Mouse (Mus musculus): ENCODE results near the gene Mmp25.
"Not testable (repeated sequence)": the region's sequence is repeated elsewhere in the genome, so short reads cannot be mapped to it uniquely, and the experiment has no call there.

Mmp25 gene

GRCm38 (mm10) chr17:23600641-23601622 is 44.1 kb downstream of the Mmp25 start, which contains the start of gene Zscan10:
TSS of gene Zscan10 (plus strand) at chr17:23600856.
- no peak for DNase-seq (ENCODE audit: low spot score in 2 of 2)

- DNase-seq (ENCODE audit: low spot score in 2 of 2), result no peak
Observed at GRCm38 (mm10) chr17:23599605-23600063, 45.4 kb downstream of the Mmp25 start.

- DNase-seq (ENCODE audit: low spot score in 2 of 2), result peak; percentile 66 to 77
Observed at GRCm38 (mm10) chr17:23598582-23599552, 46.2 kb downstream of the Mmp25 start, which contains the start of gene Zfp13. TSS of gene Zfp13 (minus strand) at chr17:23599487.

DNA sequence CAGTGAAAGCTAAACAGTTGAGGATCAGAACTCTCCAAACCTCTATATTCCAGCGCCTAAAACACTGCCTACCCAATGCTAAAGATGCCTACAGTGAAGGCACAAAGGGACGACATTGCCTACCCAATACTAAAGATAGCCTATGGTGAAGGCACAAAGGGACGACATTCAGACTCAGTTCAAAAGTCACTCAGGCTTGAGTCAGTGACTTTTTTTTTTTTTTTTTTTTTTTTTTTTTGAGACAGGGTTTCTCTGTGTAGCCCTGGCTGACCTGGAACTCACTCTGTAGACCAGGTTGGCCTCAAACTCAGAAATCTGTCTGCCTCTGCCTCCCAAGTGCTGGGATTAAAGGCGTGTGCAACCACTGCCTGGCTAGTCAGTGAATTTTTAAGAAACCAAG is 49.9 kb downstream of the Mmp25 start:
- DNase-seq (ENCODE audit: low spot score in 2 of 2), result not testable (repeated sequence)

DNA sequence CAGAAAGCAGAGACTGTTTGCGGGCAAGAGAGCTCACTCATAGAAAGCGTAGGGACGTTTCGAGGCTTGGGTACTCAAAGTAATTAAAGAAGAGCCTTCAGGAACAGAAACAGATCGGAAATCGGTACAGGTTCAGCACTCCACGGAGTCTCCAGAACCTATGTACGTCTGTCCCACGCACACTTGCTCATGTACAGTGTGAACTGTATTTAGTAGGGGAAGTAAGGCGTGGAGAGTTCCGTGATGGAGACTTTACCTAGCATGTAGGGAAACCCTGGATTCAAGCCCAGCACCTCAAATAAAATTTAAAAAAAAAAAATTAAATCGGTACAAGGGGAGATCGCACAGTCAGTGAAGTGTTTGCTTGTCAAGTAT is 52.2 kb downstream of the Mmp25 start:
- DNase-seq (ENCODE audit: low spot score in 2 of 2), result no peak

DNA sequence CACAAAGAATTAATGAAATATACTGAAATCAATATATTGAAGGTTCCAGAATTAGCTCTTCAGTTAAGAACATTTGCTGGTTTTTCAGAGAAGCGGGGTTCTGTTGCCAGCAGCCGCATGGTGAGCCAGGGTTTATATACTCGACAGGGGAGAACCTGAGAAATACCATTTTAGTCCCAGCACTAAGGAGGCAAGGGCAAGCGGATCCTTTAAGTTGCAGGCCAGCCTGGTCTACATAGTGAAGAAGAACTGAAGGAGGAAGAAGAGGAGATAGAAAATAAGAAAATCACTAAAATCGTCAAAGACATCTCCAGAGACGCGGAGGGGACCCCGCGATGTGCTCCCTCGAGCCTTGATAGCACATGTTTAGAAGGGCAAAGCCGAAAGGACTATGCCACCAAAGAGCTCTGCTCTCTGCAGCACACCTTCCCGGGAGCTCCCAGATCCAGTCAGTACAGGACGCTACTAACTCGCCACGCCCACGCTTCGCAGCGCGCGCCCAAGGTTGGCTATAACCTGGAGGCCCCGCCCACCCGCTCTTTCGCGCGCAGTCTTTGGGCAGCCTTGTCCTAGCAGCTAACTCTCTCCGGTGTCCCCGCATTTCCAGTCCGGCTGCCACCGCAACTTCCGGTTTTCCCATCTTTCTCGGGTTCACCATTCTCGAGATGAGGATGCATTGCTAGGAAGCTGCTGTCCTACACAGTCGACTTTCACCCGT is 52.7 kb downstream of the Mmp25 start:
- DNase-seq (ENCODE audit: low spot score in 2 of 2), result peak; percentile 94 to 98

GRCm38 (mm10) chr17:23587253-23587652 is 57.8 kb downstream of the Mmp25 start:
- no peak for DNase-seq (ENCODE audit: low spot score in 2 of 2)

DNA sequence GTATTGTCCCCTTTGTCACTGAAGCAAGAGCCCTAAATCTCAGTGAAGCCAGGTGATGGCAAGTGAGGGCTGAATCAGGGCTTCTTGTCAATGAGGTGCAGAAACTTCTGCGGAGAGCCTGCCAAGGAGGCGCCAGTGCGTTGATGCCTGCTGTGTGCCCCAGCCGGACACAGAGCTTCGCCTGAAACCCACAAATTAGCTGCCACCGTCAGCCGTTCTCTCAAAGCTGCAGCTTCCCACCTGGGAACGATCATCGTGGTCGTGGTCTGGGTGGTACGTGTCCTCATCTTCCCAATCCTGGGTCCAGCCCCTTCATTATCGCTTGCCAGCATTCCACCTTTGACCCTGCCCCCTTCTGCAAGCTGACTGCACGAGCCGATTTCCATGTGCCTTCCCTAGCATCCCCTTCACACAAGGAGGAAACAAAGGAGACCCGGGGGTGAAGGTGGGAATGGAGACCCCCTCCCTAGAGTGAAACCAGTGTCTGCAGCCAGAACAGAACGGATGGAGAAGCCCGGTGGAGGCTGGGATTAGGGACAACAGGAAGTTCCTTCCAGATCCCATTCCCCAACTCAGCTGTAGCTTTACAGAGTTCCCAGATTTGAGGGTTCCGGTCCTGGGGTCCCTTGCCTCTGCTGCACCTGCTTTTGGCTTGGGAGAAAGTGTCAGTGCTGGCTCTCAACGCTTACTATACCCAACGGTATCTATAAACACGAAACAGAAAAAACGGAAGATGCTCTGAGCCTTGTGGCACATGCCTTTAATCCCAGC is 59.2 kb downstream of the Mmp25 start:
- DNase-seq (ENCODE audit: low spot score in 2 of 2), result peak; percentile 61 to 76

- DNase-seq (ENCODE audit: low spot score in 2 of 2), result no peak
Observed at GRCm38 (mm10) chr17:23584786-23585185, 60.3 kb downstream of the Mmp25 start.

Data from frontal cortex, postnatal 36 days (tissue).